Mouse (Mus musculus) ovary, adult 18-20 months (tissue): ENCODE data around the gene Utp14b.

Experiments
- DNase-seq: peaks from one replicate; pipeline ENCODE4 v3.0.0; 2022; ENCODE audit warnings: low spot score, mixed read lengths

Utp14b gene

DNA sequence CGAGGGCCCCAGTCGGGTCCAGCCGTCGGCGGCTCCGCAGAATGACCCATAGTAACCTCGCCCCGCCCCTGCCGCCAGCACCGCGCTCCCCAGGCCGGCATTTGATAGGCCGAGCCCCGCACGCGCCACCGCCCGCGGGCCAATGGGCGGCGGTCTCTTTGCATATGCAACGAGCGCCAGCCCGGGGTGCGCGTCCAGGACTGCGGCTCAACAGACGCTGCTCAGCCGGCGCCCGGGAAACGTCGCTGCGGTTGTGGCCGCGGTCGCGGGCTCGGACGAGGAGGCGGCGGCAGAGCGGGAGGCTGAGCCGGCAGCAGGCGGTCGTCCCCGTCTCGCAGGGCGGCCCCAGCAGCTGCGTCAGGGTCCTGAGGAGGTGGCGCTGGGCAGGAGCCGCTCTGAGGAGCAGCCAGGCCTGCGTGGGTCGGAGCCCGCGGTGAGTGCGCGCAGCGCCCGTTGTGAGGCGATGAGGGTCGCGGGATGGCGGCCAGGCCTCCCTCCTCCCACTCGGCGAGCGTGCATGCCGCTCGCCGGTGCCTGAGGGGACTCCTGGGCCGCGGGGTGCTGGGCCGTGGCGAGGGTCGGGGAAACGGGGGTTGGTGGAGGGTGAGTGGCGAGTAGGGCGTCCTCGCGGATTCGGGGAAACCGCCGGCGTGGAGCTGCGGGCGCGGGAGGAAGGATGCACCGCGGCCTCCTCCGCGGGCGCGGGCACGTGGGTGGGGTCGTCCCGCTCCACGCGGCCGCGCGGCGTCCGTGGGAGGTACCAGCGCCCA is at the start of gene Utp14b, which contains the start of gene Acsl3:
Utp14b (plus strand) TSS at position 368 of the 770 bp plus-strand sequence.
Acsl3 (plus strand) TSS at position 155 of the 770 bp plus-strand sequence.
- DNase-seq = peak; percentile 96

DNA sequence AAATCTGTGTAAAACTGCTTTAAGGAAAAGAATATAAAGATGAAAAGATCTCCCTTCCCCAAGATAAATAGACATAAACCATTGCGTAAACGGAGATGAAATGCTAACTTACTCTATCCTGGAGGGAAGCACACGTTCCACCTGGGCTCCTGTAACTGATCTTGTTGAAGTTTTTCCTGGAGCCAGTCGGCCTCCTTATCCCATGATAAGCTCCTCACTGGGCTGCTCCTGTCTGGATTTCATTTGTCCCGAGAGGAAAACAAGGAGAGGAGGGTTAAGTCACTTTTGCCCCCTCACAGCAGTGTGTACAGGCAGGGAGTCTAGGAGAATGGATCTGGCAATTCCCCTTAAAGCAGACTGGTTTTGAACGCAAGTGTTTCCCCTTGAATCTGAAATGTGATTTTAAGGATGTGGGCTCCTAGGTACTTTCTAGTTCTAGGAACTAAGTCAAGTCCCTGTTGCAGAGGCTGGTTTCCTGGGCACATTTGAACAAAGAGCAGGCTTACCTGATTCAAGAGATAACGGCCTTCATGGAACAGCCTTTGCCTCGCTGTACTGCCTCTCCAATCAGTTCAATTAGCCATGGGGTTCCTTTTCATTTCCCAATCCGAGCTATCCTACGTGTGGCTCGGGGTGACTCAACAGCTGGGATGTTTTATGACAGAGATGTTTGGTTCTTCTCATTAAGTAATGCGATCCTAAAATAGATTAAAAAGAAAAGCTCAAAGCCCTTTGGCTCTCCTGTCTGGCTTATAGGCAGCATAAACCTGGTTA is 48.5 kb upstream of the Utp14b start:
- no peak for DNase-seq

DNA sequence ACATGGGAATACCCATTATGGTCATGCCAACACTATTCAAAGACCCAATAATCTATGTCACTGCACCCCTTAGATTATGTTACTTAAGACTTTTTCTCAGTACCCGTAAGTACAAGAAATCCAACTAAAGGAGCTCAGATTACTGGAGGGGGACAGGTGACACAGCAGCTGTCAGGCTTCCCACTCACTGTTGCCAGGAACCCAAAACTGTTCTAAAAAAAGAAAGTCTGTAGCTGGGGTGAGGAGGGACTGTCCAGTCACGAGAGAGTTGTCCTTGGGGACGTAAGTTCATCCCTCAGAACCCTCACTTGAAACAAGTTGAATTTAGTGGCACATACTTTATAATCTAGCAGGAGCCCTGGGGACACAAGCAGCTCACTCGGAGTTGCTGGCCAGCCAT is 46.8 kb upstream of the Utp14b start:
- no peak for DNase-seq

DNA sequence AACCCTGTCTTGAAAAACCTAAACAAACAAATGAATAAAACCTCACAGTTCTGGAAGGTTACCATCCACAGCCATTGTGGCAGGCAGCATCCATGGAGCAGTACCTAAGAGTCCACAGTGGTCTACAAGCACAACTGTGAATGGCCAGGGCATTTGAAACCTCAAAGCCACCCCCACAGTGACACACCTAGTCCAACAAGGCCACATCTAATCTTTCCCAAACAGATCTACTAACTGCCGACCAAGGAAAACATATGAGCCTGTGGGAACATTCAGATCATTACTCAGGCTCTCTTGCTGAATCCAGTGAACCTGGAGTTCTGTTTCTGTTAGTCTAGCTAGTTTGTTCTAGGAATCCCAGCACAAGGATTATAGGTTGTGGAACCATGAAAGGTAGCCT is 44.9 kb upstream of the Utp14b start:
- DNase-seq = no peak

DNA sequence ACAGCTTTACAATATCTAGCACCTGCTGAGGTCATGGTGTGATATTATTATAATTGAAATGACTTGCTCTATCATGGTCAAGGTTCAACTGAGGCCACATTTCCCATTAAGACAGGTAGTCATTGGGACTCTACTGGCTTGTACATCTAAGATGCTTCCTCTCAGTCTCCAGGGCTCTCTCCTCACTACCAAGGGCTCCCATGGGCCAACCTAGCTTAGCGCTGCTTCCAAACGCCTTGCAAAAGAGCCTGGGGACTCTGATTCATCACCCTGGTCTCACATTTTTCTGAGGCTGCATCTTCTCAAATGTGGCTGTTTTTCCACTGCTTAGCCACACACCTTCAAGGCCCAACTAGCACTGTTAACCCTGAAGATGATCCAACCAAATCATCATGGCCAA is 33.5 kb upstream of the Utp14b start:
- no peak for DNase-seq

DNA sequence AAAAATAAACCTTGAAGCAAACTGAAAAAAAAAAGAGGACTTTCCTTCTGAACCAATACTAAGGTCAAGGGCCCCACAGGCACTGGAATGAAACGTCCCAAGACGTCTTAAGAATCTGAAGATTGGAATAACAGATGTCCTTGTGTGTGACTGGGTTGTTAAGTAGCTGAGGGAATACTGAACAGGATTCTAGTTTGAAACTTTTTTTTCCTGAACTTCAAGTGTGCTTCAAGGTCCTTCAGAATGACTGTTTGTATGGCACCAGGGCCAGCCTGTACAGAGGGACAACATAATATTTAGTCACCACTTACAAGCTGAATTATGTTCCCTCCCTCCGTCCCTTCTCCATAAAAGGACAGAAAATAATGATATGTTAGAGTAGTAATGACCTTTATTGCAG is 23.4 kb upstream of the Utp14b start:
- DNase-seq = no peak

DNA sequence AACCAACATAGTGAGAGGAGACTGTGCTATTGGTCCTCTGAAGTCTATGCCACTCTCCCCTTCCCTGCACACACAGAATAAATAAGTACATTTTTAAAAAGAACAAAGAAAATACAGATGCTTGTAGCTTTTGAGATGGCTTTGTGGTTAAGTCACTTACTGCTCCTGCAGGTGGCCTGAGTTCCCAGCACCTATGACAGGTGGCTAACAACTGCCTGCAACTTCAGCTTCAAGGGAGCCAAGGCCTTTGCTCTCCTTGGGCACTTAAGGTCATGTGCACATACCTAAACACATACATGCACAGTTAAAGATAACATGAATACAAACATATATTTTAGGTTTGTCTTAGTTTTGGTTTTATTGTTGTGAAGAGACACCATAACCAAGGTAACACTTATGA is 17.0 kb upstream of the Utp14b start:
- DNase-seq = no peak

DNA sequence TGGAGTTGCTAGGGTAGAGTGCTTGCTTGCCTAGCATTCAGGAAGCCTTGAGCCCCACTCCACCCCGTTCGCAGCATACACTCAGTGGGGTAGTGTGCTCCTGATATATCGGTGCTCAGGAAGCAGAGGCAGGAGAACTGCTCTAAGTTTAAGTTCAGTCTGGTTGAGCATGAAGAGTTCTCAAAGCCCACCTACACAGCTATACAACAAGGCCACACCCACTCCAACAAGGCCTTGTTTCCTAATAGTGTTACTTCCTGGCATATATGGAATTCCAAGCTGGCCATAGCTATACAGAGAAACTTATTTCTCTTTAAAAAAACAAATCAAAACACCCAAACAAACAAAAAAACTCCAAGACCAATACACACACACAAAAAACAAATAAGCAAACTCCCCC is 16.0 kb upstream of the Utp14b start:
- DNase-seq = no peak

DNA sequence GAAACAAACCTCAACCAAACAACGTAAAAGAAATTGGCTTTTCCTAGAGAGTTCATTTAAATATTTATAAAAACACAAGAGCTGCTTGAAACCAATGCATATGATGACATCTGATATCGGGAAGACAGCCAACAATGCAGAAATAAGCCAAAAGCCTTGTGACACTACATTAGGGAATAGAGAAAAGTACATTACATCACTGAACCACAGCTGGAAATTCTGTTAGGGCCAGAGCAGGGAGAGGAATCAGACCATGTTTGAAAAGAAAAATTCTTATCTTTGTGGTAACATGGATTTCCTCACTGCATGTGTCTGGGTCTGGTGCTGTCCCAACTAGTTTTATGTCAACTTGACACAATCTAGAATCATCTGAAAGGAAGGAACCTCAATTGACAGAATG is 15.6 kb upstream of the Utp14b start:
- DNase-seq = no peak

DNA sequence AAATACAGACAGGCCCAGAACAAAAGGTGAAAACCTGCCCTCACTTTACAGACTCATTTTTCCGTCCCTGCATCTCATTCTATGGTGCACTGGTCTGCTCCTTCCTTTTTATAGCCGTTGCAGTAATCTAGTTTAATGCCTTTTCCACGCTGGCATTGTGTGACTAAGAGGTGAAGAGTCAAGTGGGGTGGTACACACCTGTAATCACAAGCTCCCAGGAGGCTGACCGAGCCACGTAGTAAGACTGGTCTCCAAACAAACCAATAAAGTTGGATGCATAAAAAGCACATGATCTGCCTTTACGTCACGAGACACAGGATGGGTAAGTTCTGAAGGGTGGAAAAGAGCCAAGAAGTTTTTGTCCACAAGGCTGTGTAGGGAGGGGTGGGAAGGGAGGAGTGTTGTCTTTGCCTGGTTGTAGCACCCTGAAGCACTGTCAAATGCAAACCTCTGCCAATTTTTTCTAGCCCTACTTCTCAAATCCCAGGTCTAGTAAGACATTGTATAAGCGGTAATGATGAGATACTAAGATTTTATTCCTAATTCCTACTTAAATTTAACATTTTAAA is 10.4 kb upstream of the Utp14b start:
- no peak for DNase-seq

DNA sequence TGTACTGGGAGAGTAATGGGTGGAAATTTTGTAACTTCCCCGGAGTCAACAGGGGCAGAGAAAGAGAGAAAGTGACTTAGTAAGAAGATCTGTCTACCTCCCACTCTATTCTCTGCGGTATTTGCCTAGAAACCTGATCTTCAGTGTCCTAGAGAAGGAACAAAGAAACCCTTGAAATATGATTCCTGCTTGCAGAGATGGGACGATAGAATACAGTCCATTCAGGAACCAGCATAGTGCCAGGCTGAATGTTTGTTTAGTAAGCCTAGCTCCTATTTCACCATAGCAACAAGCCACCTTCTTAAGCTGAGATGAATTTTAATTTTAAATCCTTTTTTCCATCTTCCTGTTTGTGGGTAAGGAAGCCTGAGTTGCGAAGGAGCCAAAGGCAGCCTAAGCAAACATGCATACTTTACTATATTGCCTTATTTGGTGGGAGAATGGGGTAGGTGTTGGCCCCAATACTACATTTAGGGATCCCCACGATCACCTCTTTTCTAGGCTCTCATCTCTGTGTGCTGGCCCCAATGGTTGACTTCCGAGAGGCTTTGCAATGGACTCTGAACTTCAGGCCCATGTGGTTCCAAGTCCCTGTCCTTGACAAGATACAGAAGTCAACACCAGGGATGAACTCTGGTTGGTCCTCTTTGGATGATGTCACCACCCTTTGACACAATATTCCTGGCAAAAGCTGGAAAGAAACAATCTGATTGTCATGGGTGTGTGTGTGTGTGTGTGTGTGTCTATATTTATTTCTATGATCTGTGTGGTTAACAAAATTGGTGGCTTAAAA is 8.4 kb upstream of the Utp14b start:
- no peak for DNase-seq

DNA sequence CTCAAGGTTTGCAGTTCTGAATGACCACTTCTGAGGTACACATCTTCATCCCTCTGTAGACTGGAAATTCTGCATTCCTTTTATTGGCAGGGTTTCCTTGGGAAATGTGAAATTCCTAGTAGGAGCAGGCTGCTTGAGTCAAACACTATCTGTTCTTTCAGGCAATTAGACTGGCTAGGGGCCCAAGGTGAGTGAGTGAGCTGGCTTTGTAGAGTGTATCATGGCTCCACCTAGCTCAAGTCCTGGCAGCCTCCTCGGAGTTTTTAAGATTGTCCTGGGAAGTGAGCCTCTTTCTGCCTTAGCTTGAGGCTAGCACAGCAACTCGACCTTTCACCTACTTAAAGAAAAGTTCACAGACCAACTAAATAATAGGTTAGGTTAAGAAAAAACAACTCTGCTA is 1.4 kb upstream of the Utp14b start:
- DNase-seq = peak; percentile 35

DNA sequence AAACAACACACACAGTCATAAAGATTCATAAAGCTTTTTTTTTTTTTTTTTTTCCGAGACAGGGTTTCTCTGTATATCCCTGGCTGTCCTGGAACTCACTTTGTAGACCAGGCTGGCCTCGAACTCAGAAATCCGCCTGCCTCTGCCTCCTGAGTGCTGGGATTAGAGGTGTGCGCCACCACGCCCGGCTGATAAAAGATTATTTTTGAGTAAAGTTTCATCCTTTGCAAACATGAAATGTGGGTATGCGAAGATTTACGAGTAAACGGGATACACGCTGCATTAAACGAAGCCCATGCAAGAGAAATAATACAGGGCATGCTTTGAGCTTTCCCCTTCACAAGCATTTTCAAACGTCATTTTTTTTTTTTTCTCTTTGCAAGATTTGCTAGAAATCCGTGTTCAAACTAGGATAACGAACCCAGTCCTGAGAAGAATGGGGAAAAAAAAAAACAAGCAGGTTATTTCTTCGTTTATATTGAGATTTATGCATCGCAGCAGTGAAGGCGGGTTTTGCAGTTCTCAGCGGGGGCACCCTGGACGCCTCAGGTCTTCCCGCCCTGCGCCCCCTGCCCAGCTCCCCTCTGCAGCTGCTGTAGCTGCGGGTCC is 713 bp upstream of the Utp14b start:
- no peak for DNase-seq

DNA sequence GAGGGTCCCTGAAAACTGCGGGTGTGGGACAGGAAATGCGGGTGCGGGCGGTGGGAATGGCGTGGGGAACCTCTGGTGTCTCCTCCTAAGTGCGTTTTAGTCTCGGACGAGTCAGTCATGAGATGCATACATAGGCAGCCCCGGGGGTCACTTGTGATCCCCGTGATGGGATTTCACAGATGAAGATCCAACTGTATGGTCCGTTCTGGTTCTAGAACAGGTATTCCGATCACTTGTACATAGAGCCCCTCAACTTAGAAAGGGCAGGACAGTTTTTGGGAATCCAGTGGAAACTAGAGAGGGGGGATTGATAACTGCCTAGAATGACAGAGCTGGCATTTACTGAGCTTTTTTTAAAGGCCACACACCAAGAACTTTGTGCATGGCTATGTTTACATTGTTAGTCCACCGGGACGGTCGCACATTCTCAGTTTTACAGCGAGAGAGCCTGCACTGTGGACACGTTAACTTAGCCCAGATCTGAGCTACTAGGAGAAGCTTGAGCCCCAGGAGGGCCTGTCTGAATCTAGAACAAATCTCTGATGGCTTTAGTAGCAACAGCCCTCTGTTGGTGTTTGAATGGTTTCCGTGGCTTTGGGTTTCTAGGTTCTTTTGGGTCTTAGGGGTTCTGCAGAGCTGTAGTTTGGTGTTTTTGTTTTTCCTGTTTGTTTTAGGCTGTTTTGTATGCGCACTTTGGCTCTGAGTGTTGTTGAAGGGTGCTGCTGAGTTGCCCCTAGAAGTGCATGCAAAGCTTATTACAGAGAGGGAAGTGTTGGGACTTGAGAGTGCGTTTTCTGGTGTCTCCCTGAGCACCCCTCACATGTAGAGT is 817 bp downstream of the Utp14b start:
- no peak for DNase-seq

DNA sequence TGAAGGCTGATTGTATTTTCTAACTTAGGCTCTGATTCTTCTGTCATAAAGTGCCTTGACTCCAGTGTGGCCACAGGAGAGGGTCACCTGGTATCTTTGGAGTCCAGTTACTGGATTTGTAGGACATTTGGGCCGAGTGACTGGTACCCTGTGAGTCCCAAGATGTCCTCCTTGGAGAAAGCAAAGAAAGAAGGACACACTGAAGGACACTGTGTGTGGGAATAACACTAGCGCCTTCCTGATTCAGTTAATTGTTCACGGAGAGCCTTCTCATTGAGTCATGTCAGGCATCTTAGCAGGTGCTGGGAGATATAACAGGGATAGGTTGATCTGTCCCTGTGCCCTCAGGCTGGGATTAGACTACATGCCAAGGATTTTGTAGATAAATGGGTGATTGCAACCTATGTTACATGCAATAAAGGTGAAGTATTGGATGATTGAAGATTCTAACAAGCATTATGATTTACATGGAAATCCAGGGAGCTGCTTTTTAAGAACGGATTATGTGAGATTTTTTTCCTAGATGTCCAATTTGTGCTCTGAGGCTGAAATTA is 1.5 kb downstream of the Utp14b start:
- no peak for DNase-seq

DNA sequence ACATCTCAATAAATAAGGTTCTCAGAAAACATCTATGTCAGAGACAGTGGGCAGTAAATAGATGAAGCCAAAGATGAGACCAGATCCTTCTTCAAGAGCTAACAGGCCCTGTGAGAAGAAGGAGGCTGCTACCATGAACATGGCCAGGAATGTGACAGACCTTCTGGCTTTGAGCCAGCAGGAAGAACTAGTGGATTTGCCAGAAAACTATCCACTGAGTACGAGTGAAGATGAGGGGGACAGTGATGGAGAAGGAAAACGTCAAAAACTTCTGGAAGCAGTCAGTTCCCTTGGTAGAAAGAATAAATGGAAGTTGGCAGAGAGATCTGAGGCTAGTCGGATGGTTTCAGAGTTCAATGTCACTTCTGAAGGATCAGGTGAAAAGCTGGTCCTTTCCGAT is 6.5 kb downstream of the Utp14b start:
- no peak for DNase-seq

DNA sequence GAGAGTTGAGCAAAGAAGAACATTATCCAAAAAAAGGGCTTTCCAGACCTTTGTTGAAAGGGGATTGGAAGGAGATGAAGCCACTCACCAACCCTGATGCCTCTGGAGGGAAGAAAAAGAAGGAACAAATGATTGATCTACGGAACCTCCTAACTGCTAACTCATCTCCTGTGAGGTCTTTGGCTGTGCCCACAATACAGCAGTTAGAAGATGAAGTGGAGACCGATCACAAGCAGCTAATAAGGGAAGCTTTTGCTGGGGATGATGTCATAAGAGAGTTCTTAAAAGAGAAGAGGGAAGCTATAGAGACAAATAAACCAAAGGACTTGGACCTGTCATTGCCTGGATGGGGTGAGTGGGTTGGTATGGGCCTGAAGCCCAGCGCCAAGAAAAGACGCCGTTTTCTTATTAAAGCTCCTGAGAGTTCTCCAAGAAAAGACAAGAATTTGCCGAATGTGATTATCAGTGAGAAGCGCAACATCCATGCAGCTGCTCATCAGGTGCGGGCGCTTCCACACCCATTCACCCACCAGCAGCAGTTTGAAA is 8.2 kb downstream of the Utp14b start:
- DNase-seq = no peak

DNA sequence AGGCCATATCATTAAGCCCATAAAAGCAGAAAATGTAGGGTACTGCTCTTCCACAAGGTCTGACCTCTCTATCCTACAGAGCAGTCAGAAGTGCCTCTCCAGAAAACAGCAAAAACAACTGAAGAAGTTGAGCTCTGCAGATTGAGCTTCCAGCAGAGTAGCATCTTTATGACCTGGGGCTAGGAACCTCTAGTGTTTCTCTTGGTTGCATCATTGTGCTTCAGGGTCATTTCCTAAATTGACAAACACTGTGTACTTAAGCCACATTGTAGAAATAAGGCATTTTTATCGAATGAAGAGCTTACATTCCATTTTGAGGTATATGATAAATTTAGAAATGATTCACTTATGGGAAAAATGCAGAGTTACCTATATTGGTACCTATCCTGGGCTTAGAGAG is 8.7 kb downstream of the Utp14b start:
- DNase-seq = no peak

DNA sequence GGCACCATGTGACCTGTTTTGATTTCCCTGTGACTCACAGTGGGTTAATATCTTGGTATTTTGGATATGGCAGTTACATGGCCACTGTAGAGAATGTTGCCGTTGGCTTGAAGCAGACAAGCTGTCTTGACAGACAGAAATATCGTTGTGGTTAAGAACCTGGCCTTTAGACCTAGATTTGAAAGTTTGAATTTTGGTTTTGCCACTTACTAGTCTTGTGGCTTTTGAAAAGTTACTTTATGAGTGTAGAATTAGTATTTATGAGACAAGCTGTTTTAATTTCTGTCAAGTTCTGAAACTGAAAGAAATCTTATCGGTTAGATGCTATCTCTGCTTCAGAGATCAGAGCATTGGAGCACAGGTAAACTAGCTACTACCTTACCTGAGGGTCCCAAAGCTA is 24.5 kb downstream of the Utp14b start:
- DNase-seq = no peak

DNA sequence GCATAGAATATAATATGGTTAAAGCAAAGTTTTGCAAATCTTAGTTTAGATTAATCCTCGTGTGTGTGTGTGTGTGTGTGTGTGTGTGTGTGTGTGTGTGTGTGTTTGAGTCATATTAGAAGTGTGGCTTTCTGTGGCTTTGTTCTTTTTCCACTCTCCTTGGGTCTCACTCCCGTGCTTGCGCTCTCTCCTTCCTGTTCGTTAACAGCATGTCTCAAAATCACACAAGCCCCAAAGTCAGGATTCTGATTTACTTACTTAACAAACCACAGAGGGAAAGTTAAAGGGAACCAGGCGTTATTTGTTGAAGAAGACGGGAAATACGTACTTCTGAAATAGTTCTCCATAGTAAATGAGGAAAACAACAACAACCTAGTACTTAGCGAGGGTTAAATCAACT is 26.3 kb downstream of the Utp14b start:
- no peak for DNase-seq
